Comparison of ENCODE assay signal across 8 mouse cellular contexts in the genomic region with DNA sequence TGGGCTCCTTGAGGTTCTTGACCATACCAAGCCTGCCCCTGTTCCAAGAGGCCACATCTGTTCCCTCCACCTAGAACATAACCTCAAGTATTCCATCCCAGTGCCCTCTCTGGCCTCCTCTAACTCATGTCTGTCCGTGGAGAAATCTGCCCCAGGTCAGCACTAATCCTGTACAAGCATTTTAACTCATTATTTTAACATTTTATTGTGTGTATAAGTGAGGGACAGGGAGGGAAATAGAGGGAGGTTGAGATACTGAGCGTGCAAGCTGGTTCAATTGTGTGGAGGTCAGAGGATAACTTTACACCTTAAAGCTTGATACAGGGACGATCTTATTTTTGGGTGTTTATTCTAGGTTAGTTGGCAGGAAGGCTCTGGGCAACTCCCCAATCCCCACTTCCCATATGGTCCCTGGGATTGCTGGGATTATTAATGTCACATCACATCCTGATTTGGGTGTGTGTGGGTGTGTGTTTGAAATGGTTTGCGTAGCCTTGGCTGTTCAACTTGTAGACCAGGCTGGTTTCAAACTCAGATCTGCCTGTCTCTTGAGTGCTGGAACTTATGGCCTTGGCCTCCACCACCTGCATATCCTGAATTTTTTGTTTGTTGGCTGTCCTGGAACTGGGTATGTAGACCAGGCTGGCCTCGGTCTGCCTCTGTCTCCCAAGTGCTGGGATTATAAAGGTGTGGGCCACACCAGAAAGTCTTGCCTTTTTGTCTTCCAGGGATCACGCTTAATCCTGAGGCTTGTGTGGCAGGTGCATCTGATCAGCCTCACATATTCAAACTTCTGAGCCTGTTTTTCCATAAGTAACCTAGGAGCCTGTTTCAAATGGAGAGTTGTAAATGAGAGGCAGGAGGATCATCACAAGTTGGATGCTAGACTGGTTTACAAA. TPM values are rescaled to one million over a fixed set of nuclear protein-coding genes. Genes with fewer than 3 reads are reported as not detected.
DNase-seq lines count a peak whose midpoint lies in the region; ATAC-seq and TF ChIP-seq lines count a peak whose summit lies in the region.

No protein-coding gene starts in this region.

- H3K9me3 ChIP-seq in kidney, postnatal 0 days (replicated peaks; ENCODE audit: low read length), result no peaks in the 10 kb centered on the region
- H3K9me3 ChIP-seq in embryonic facial prominence, embryonic 15.5 days (replicated peaks), result no peaks in the 10 kb centered on the region
- no peaks in the 10 kb centered on the region for H3K9me3 ChIP-seq in limb, embryonic 15.5 days

- DNase-seq in embryo, embryonic 9.5 days (ENCODE audit: extremely low spot score), result peak; percentile 28
- DNase-seq in embryo, embryonic 11 days, result no peak
- no peak for DNase-seq in kidney, postnatal 0 days (ENCODE audit: low spot score)
- no peak for DNase-seq in kidney, adult 8-10 months
- no peak for DNase-seq in cerebellum, adult 11-12 months
- no peak for DNase-seq in urinary bladder, postnatal 14 days (ENCODE audit: low spot score)

- peaks cover 18% of the 10 kb centered on the region for H3K36me3 ChIP-seq in kidney, postnatal 0 days (ENCODE audit: insufficient read depth, low read length)
- peaks cover 34% of the 10 kb centered on the region for H3K36me3 ChIP-seq in embryonic facial prominence, embryonic 15.5 days
- peaks cover 42% of the 10 kb centered on the region for H3K36me3 ChIP-seq in limb, embryonic 15.5 days

- H3K4me2 ChIP-seq in kidney, postnatal 0 days (ENCODE audit: low read length), result peak overlapping the region; percentile 43; the same call in 1 of the 2 replicates
- peak overlapping the region; percentile 54 for H3K4me2 ChIP-seq in embryonic facial prominence, embryonic 15.5 days (replicated peaks)
- peak overlapping the region; percentile 44 for H3K4me2 ChIP-seq in limb, embryonic 15.5 days

- TF ChIP-seq CTCF in kidney, postnatal 0 days (IDR thresholded peaks at IDR 0.05; ENCODE audit: low read depth), result no peak

- no peaks in the 10 kb centered on the region for H3K4me1 ChIP-seq in kidney, postnatal 0 days (replicated peaks; ENCODE audit: insufficient read depth, low read length)
- 0 out of 2 replicates have a peak, but pooled peaks cover 7% of the 10 kb centered on the region for H3K4me1 ChIP-seq in embryonic facial prominence, embryonic 15.5 days
- peaks cover 11% of the 10 kb centered on the region; the same call in 1 of the 2 replicates for H3K4me1 ChIP-seq in limb, embryonic 15.5 days

- H3K27ac ChIP-seq in kidney, postnatal 0 days, result 0 out of 2 replicates have a peak overlapping the region, but pooled peaks have one; percentile 10
- H3K27ac ChIP-seq in embryonic facial prominence, embryonic 15.5 days (replicated peaks), result peak overlapping the region; percentile 45; the same call in 1 of the 2 replicates
- H3K27ac ChIP-seq in limb, embryonic 15.5 days, result peak overlapping the region; percentile 1

- no peak overlapping the region for H3K4me3 ChIP-seq in kidney, postnatal 0 days (replicated peaks; ENCODE audit: low read depth, low read length)
- no peak overlapping the region for H3K4me3 ChIP-seq in embryonic facial prominence, embryonic 15.5 days (replicated peaks)
- no peak overlapping the region for H3K4me3 ChIP-seq in limb, embryonic 15.5 days

- no peak for ATAC-seq in kidney, postnatal 0 days (replicated peaks; ENCODE audit: low FRiP score, low read depth)
- ATAC-seq in embryonic facial prominence, embryonic 15.5 days (ENCODE audit: insufficient number of reproducible peaks, low FRiP score, low TSS enrichment, low read depth), result no peak
- ATAC-seq in limb, embryonic 15.5 days (ENCODE audit: insufficient number of reproducible peaks, low FRiP score, low TSS enrichment, low read depth), result no peak

- H3K27me3 ChIP-seq in kidney, postnatal 0 days (ENCODE audit: insufficient read depth, low read length), result no peaks in the 10 kb centered on the region
- no peaks in the 10 kb centered on the region for H3K27me3 ChIP-seq in embryonic facial prominence, embryonic 15.5 days
- H3K27me3 ChIP-seq in limb, embryonic 15.5 days, result no peaks in the 10 kb centered on the region

- WGBS in kidney, postnatal 0 days, result 39% methylated on average over 6 of the region's 6 CpGs
- 49% methylated on average over 6 of the region's 6 CpGs for WGBS in embryonic facial prominence, embryonic 15.5 days
- 55% methylated on average over 6 of the region's 6 CpGs for WGBS in limb, embryonic 15.5 days

- no peak overlapping the region for H3K9ac ChIP-seq in kidney, postnatal 0 days (ENCODE audit: low read depth, low read length)
- no peak overlapping the region for H3K9ac ChIP-seq in embryonic facial prominence, embryonic 15.5 days
- no peak overlapping the region for H3K9ac ChIP-seq in limb, embryonic 15.5 days

RNA-seq across cellular contexts. Expression of a gene that starts 27.5 kb away (rescaled TPM):
- 0.41 and 0.51 TPM in 2 replicates for polyA plus RNA-seq in kidney, postnatal 0 days (2015; fragmentation: Nextera tagmentation; extraction: Ambion mirVana)
- 1.1 and 1.2 TPM in 2 replicates for polyA plus RNA-seq in embryonic facial prominence, embryonic 15.5 days (2015; fragmentation: Nextera tagmentation; extraction: Ambion mirVana)
- polyA plus RNA-seq in limb, embryonic 15.5 days (2015; fragmentation: Nextera tagmentation; extraction: Ambion mirVana), result 0.89 and 1.6 TPM in 2 replicates

RNA-seq across cellular contexts. Expression of a gene that starts 35.7 kb away (rescaled TPM):
- polyA plus RNA-seq in kidney, postnatal 0 days (2015; fragmentation: Nextera tagmentation; extraction: Ambion mirVana), result 707 and 805 TPM in 2 replicates
- 742 and 749 TPM in 2 replicates for polyA plus RNA-seq in embryonic facial prominence, embryonic 15.5 days (2015; fragmentation: Nextera tagmentation; extraction: Ambion mirVana)
- polyA plus RNA-seq in limb, embryonic 15.5 days (2015; fragmentation: Nextera tagmentation; extraction: Ambion mirVana), result 697 and 700 TPM in 2 replicates
